Mouse (Mus musculus) small intestine, adult 2 months (tissue): ENCODE results near the gene Ablim1.

ENCODE experiments used
- CTCF ChIP-seq: fragments of 200-500 bp; IDR thresholded peaks from 2 replicates; pipeline ENCODE4 v1.5.1; 2012; ENCODE audit warnings: low read depth, mild to moderate bottlenecking, control low read depth, inconsistent platforms, low read length, moderate library complexity, mixed read lengths; ENCODE audit not compliant: insufficient replicate concordance, insufficient read length; ENCODE audit errors: extremely low read depth
- POLR2A ChIP-seq: fragments of 200-500 bp; IDR thresholded peaks from 2 replicates; pipeline ENCODE4 v1.6.1; 2012; ENCODE audit warnings: low read depth, mild to moderate bottlenecking, control low read depth, inconsistent platforms, low read length, moderate library complexity

DNA sequence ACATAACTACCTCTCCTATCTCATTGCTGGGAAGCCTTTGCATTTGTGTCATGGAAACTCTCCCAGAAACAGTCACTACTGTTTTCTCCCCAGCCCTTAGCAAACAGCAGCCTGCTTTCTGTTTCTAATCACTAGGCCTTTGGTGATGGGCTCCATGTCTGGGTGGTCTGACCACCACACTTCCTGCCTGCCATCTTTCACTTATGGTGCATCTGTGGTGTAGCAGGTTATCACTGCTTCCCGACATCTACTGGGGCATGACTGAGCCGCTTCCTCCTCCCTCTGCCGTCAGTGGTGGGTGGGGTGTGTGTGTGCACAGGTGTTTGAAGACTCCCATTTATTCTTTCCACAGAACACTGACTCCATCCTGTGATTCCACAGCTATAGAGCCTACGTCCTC lies 183.4 kb downstream of the Ablim1 start:
- TF ChIP-seq CTCF: no peak
- no peak for TF ChIP-seq POLR2A
